Mouse (Mus musculus): ENCODE data around the gene Tmem41a. TPM values are rescaled to one million over a fixed set of nuclear protein-coding genes. Genes with fewer than 3 reads are reported as not detected.

Gene Tmem41a
- polyA plus RNA-seq, 1 experiment from 2014 or later, result 53.6 TPM

Other genes starting within 250 kb of the Tmem41a start
- 2.0 and 2.5 TPM in 2 replicates for gene Ehhadh, start 159.7 kb downstream of the Tmem41a start, polyA plus RNA-seq (2015; fragmentation: Nextera tagmentation; extraction: Ambion mirVana)
- 5.1 and 6.2 TPM in 2 replicates for gene Map3k13, start 153.2 kb downstream of the Tmem41a start, polyA plus RNA-seq (2015; fragmentation: Nextera tagmentation; extraction: Ambion mirVana)
- 0.77 and 1.0 TPM in 2 replicates for gene Liph, start 48.1 kb upstream of the Tmem41a start, polyA plus RNA-seq (2015; fragmentation: Nextera tagmentation; extraction: Ambion mirVana)
- 43.1 and 45.5 TPM in 2 replicates for gene Senp2, start 61.9 kb upstream of the Tmem41a start, polyA plus RNA-seq (2015; fragmentation: Nextera tagmentation; extraction: Ambion mirVana)
- 13.0 and 20.1 TPM in 2 replicates for gene Igf2bp2, start 215.7 kb upstream of the Tmem41a start, polyA plus RNA-seq (2015; fragmentation: Nextera tagmentation; extraction: Ambion mirVana)